In genomic region chr6:94011947-94012346, GRCm38 (mm10) we compare ENCODE assay signal across 13 mouse cellular contexts.
DNase-seq lines count a peak whose midpoint lies in the region; ATAC-seq and TF ChIP-seq lines count a peak whose summit lies in the region.
"Had no signal": no experiment of that assay in that cellular context is flagged by ENCODE, and none has a peak within 500 bp of the region (broad histone marks: within the 10 kb centered on the region; RNA-seq: fewer than 3 reads in every experiment).

No protein-coding gene starts in this region.

- H3K4me1 ChIP-seq in intestine, embryonic 15.5 days (replicated peaks): peaks cover 5% of the 10 kb centered on the region; the same call in 1 of the 2 replicates
- peaks cover 3% of the 10 kb centered on the region; the same call in 1 of the 2 replicates for H3K4me1 ChIP-seq in intestine, postnatal 0 days (replicated peaks; ENCODE audit: control insufficient read depth, insufficient read depth, low read length)
- peaks cover 28% of the 10 kb centered on the region for H3K4me1 ChIP-seq in limb, embryonic 13.5 days
- H3K4me1 ChIP-seq: heart, embryonic 15.5 days; liver, embryonic 13.5 days had no signal

- TF ChIP-seq CTCF in intestine, postnatal 0 days (IDR thresholded peaks at IDR 0.05; ENCODE audit: low read depth): no peak

- no peak overlapping the region for H3K4me3 ChIP-seq in intestine, embryonic 15.5 days (replicated peaks)
- H3K4me3 ChIP-seq in intestine, postnatal 0 days (ENCODE audit: low read depth, low read length): no peak overlapping the region
- no peak overlapping the region for H3K4me3 ChIP-seq in limb, embryonic 13.5 days
- H3K4me3 ChIP-seq: heart, embryonic 15.5 days; liver, embryonic 13.5 days; neural tube, embryonic 13.5 days had no signal

- no peaks in the 10 kb centered on the region for H3K9me3 ChIP-seq in intestine, embryonic 15.5 days
- no peaks in the 10 kb centered on the region for H3K9me3 ChIP-seq in intestine, postnatal 0 days (ENCODE audit: control insufficient read depth)
- no peaks in the 10 kb centered on the region for H3K9me3 ChIP-seq in limb, embryonic 13.5 days
- H3K9me3 ChIP-seq: heart, embryonic 15.5 days; liver, embryonic 13.5 days; neural tube, embryonic 13.5 days had no signal

- H3K9ac ChIP-seq in intestine, embryonic 15.5 days: no peak overlapping the region
- H3K9ac ChIP-seq in intestine, postnatal 0 days (ENCODE audit: low read depth, low read length): no peak overlapping the region
- H3K9ac ChIP-seq in limb, embryonic 13.5 days: no peak overlapping the region
- H3K9ac ChIP-seq: heart, embryonic 15.5 days; liver, embryonic 13.5 days; neural tube, embryonic 13.5 days had no signal

- no peaks in the 10 kb centered on the region for H3K27me3 ChIP-seq in intestine, embryonic 15.5 days (replicated peaks)
- no peaks in the 10 kb centered on the region for H3K27me3 ChIP-seq in intestine, postnatal 0 days (replicated peaks; ENCODE audit: control insufficient read depth, insufficient read depth, low read length)
- no peaks in the 10 kb centered on the region for H3K27me3 ChIP-seq in limb, embryonic 13.5 days
- H3K27me3 ChIP-seq: heart, embryonic 15.5 days; liver, embryonic 13.5 days; neural tube, embryonic 13.5 days had no signal

- peak; percentile 25 for DNase-seq in embryo, embryonic 9.5 days (ENCODE audit: extremely low spot score)
- DNase-seq in kidney, adult 9 months: peak; percentile 21
- DNase-seq in urinary bladder, postnatal 36 days (ENCODE audit: low spot score in 2 of 2): no peak
- no peak for DNase-seq in urinary bladder, postnatal 14 days (ENCODE audit: low spot score)
- DNase-seq in spleen, adult 12 weeks (ENCODE audit: low spot score): no peak
- DNase-seq: gastrocnemius, postnatal 10 days; liver, embryonic 13.5 days; midbrain, embryonic 14.5 days had no signal

- H3K4me2 ChIP-seq in intestine, embryonic 15.5 days (replicated peaks): no peak overlapping the region
- no peak overlapping the region for H3K4me2 ChIP-seq in intestine, postnatal 0 days (replicated peaks; ENCODE audit: low read depth)
- no peak overlapping the region for H3K4me2 ChIP-seq in limb, embryonic 13.5 days (replicated peaks)
- H3K4me2 ChIP-seq: heart, embryonic 15.5 days; liver, embryonic 13.5 days; neural tube, embryonic 13.5 days had no signal

- no peak overlapping the region for H3K27ac ChIP-seq in intestine, embryonic 15.5 days
- no peak overlapping the region for H3K27ac ChIP-seq in intestine, postnatal 0 days (ENCODE audit: low read depth, low read length)
- peak overlapping the region; percentile 65; the same call in 1 of the 2 replicates for H3K27ac ChIP-seq in limb, embryonic 13.5 days
- H3K27ac ChIP-seq: heart, embryonic 15.5 days; liver, embryonic 13.5 days; neural tube, embryonic 13.5 days had no signal

- no peaks in the 10 kb centered on the region for H3K36me3 ChIP-seq in intestine, embryonic 15.5 days
- no peaks in the 10 kb centered on the region for H3K36me3 ChIP-seq in intestine, postnatal 0 days (ENCODE audit: control insufficient read depth, insufficient read depth)
- no peaks in the 10 kb centered on the region for H3K36me3 ChIP-seq in limb, embryonic 13.5 days
- H3K36me3 ChIP-seq: heart, embryonic 15.5 days; liver, embryonic 13.5 days; neural tube, embryonic 13.5 days had no signal

- peak; percentile 59; the same call in 1 of the 2 replicates for ATAC-seq in intestine, embryonic 15.5 days
- no peak for ATAC-seq in intestine, postnatal 0 days
- peak; percentile 81 for ATAC-seq in limb, embryonic 13.5 days (ENCODE audit: low FRiP score, low read depth)

- 47% methylated on average over 5 of the region's 5 CpGs for WGBS in intestine, embryonic 15.5 days
- 32% methylated on average over 5 of the region's 5 CpGs for WGBS in intestine, postnatal 0 days
- WGBS in limb, embryonic 13.5 days: 28% methylated on average over 5 of the region's 5 CpGs

Comparison
In these comparisons a context has a peak if more than half of its experiments do, and no peak if none do; other contexts are left out.
1. DNase-seq: peak in embryo, embryonic 9.5 days (single experiment) and kidney, adult 9 months (single experiment); none in urinary bladder, postnatal 36 days (0 of 2), urinary bladder, postnatal 14 days (single experiment) and spleen, adult 12 weeks (single experiment).